Mouse (Mus musculus) embryonic facial prominence, embryonic 12.5 days (tissue): ENCODE measurements around the gene Map3k15. TPM values are rescaled to one million over a fixed set of nuclear protein-coding genes. Genes with fewer than 3 reads are reported as not detected.

ENCODE experiments used
- ATAC-seq: fragments of 200-750 bp; cut with Nextera tagmentation; 2 replicates; pipeline ENCODE4 v1.8.0; 2017; ENCODE audit not compliant: insufficient number of reproducible peaks, insufficient read depth, low FRiP score, low TSS enrichment
- H3K27ac ChIP-seq: fragments of 300-500 bp; sonication (generic); 2 replicates; pipeline ENCODE4 v1.5.1; 2016; ENCODE audit warnings: mild to moderate bottlenecking
- H3K27me3 ChIP-seq: fragments of 300-500 bp; sonication (generic); 2 replicates; pipeline ENCODE4 v1.6.1; 2016; ENCODE audit warnings: mild to moderate bottlenecking, moderate library complexity
- H3K36me3 ChIP-seq: fragments of 300-500 bp; sonication (generic); 2 replicates; pipeline ENCODE4 v1.6.1; 2016; ENCODE audit warnings: mild to moderate bottlenecking
- H3K4me1 ChIP-seq: fragments of 300-500 bp; sonication (generic); 2 replicates; pipeline ENCODE4 v1.6.1; 2016
- H3K4me2 ChIP-seq: fragments of 300-500 bp; sonication (generic); replicated peaks from 2 replicates; pipeline ENCODE4 v1.6.1; 2016; ENCODE audit warnings: mild to moderate bottlenecking, moderate library complexity
- H3K4me3 ChIP-seq: fragments of 300-500 bp; sonication (generic); 2 replicates; pipeline ENCODE4 v1.5.1; 2016; ENCODE audit warnings: mild to moderate bottlenecking
- H3K9ac ChIP-seq: fragments of 300-500 bp; sonication (generic); 2 replicates; pipeline ENCODE4 v1.6.1; 2016; ENCODE audit warnings: mild to moderate bottlenecking, moderate library complexity
- H3K9me3 ChIP-seq: fragments of 300-500 bp; sonication (generic); 2 replicates; pipeline ENCODE4 v1.6.1; 2016; ENCODE audit warnings: mild to moderate bottlenecking, moderate library complexity
- WGBS: fragments of 180-500 bp; shearing (Covaris S2); methylation state at CpG from one replicate; pipeline ENCODE4 v1.1.7; 2016; 5-methylcytosine and 5-hydroxymethylcytosine counted together
- polyA plus RNA-seq: library from polyadenylated mRNA; unstranded; fragments of >200 nt; fragmentation: Nextera tagmentation; extraction: Ambion mirVana; gene quantifications from 2 replicates; pipeline ENCODE4 v1.2.1, GENCODE M21; 2016

Map3k15 gene
- polyA plus RNA-seq, 1 experiment from 2014 or later: 0.14 TPM

- Histone ChIP-seq H3K27me3 (peaks cover 2% of the 10 kb centered on the region; the same call in 1 of the 2 replicates), H3K27ac (no peak overlapping the region), H3K4me3 (no peak overlapping the region), H3K4me2 (no peak overlapping the region), H3K9me3 (no peaks in the 10 kb centered on the region), H3K4me1 (no peaks in the 10 kb centered on the region), H3K9ac (no peak overlapping the region), H3K36me3 (no peaks in the 10 kb centered on the region)
- no peak for ATAC-seq
- 29% methylated on average over 5 of the region's 5 CpGs for WGBS
Observed at GRCm38 (mm10) chrX:159973730-159974129, 14.5 kb upstream of the Map3k15 start.

- H3K27ac ChIP-seq: no peak overlapping the region
- no peaks in the 10 kb centered on the region for H3K36me3 ChIP-seq
- no peak overlapping the region for H3K4me3 ChIP-seq
- no peak overlapping the region for H3K9ac ChIP-seq
- no peaks in the 10 kb centered on the region for H3K9me3 ChIP-seq
- H3K4me1 ChIP-seq: no peaks in the 10 kb centered on the region
- ATAC-seq: no peak
- no peaks in the 10 kb centered on the region; the same call in 1 of the 2 replicates for H3K27me3 ChIP-seq
- H3K4me2 ChIP-seq: no peak overlapping the region
- 74% methylated on average over 3 of the region's 3 CpGs for WGBS
Observed at GRCm38 (mm10) chrX:159976243-159976642, 12.0 kb upstream of the Map3k15 start.

- no peaks in the 10 kb centered on the region for H3K36me3 ChIP-seq
- H3K27me3 ChIP-seq: no peaks in the 10 kb centered on the region
- H3K9ac ChIP-seq: no peak overlapping the region
- H3K4me2 ChIP-seq: no peak overlapping the region
- no peak overlapping the region for H3K4me3 ChIP-seq
- no peak for ATAC-seq
- 89% methylated on average over 6 of the region's 6 CpGs for WGBS
- H3K9me3 ChIP-seq: no peaks in the 10 kb centered on the region
- H3K27ac ChIP-seq: no peak overlapping the region
- no peaks in the 10 kb centered on the region for H3K4me1 ChIP-seq
Observed at GRCm38 (mm10) chrX:159995808-159996207, 7.6 kb downstream of the Map3k15 start.

DNA sequence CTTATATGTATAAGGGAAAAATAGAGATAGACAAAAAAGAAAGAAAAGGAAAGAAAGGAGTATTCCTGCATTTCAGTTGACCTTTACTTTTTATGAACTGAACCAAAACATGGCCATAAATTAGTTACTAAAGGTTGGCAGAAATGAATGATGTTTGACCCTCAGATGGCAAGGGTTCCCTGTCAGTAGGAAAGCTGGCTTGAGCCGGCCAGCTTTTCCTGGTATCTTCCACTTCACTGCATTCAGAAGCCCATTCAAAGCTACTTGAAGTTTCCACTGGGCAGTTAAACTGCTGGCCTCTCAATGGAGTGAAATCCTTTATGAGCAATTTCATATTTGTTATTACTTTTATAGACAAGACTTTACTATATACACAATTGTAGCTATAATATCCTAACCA is 65.1 kb downstream of the Map3k15 start:
- Histone ChIP-seq H3K4me2 (no peak overlapping the region), H3K4me1 (no peaks in the 10 kb centered on the region), H3K4me3 (no peak overlapping the region), H3K9me3 (no peaks in the 10 kb centered on the region), H3K36me3 (no peaks in the 10 kb centered on the region), H3K27ac (no peak overlapping the region), H3K9ac (no peak overlapping the region), H3K27me3 (no peaks in the 10 kb centered on the region)
- 88% methylated on average over 1 of the region's 1 CpGs for WGBS
- no peak for ATAC-seq

DNA sequence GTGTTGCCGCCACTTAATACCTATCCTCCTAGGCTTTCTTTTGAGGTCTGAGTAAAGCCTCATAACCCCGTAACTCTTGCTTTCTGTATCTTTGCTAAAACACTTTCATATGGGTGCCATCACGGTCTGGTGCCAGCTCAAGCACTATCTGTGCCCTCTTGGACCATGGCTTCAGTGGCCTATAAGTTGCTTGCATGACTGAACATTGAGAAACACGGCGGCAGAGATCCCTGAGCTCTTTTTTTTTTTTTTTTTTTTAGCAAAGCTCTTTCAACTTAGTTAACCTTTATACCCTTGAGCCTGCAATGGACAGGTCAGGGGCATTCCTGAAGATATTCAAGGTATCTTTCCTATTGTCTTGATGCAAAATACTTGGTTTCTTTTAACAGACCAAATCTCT is 66.4 kb downstream of the Map3k15 start:
- Histone ChIP-seq H3K9me3 (no peaks in the 10 kb centered on the region), H3K27ac (no peak overlapping the region), H3K4me3 (no peak overlapping the region), H3K9ac (no peak overlapping the region), H3K36me3 (no peaks in the 10 kb centered on the region), H3K4me2 (no peak overlapping the region), H3K4me1 (no peaks in the 10 kb centered on the region), H3K27me3 (no peaks in the 10 kb centered on the region)
- no peak for ATAC-seq
- 84% methylated on average over 5 of the region's 5 CpGs for WGBS

GRCm38 (mm10) chrX:160091973-160092372 is 103.7 kb downstream of the Map3k15 start:
- Histone ChIP-seq H3K36me3 (no peaks in the 10 kb centered on the region), H3K27me3 (no peaks in the 10 kb centered on the region), H3K4me1 (no peaks in the 10 kb centered on the region), H3K4me3 (no peak overlapping the region), H3K27ac (no peak overlapping the region), H3K9me3 (no peaks in the 10 kb centered on the region), H3K4me2 (no peak overlapping the region), H3K9ac (no peak overlapping the region)
- WGBS: 66% methylated on average over 1 of the region's 1 CpGs
- no peak for ATAC-seq

GRCm38 (mm10) chrX:160107817-160108216 is 119.6 kb downstream of the Map3k15 start:
- Histone ChIP-seq H3K9ac (no peak overlapping the region), H3K4me1 (no peaks in the 10 kb centered on the region), H3K9me3 (no peaks in the 10 kb centered on the region), H3K27ac (no peak overlapping the region), H3K27me3 (no peaks in the 10 kb centered on the region), H3K36me3 (no peaks in the 10 kb centered on the region), H3K4me3 (no peak overlapping the region), H3K4me2 (no peak overlapping the region)
- WGBS: 67% methylated on average over 4 of the region's 4 CpGs
- no peak for ATAC-seq

- H3K9ac ChIP-seq: no peak overlapping the region
- H3K4me2 ChIP-seq: no peak overlapping the region
- H3K36me3 ChIP-seq: 0 out of 2 replicates have a peak, but pooled peaks cover 2% of the 10 kb centered on the region
- 81% methylated on average over 1 of the region's 1 CpGs for WGBS
- no peak for ATAC-seq
- H3K27ac ChIP-seq: no peak overlapping the region
- no peaks in the 10 kb centered on the region for H3K9me3 ChIP-seq
- H3K4me1 ChIP-seq: no peaks in the 10 kb centered on the region
- no peaks in the 10 kb centered on the region for H3K27me3 ChIP-seq
- H3K4me3 ChIP-seq: no peak overlapping the region
Observed at GRCm38 (mm10) chrX:160113777-160114176, 125.5 kb downstream of the Map3k15 start.

DNA sequence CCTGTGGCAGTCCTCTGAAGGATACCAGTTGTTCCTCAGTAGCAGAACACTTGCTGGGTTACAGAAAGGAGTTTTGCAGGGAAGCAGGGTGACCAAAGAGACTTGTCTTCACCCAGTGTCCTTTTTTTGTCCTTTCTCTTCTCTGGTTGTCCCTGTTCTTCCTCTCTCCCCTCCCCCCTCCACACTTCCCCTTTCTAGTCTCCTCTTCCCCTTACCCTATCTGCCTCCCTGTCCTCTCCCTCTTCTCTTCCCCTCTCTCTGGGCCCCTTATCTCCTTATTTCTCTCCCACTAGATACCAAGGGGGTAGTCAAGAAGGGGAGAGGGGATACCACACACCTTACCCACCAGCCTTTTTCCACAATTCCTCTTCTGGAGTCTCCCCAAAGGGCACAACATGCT is 127.8 kb downstream of the Map3k15 start:
- H3K9ac ChIP-seq: no peak overlapping the region
- no peak for ATAC-seq
- H3K27me3 ChIP-seq: no peaks in the 10 kb centered on the region
- H3K4me1 ChIP-seq: no peaks in the 10 kb centered on the region
- H3K27ac ChIP-seq: no peak overlapping the region
- no peaks in the 10 kb centered on the region for H3K9me3 ChIP-seq
- H3K36me3 ChIP-seq: 0 out of 2 replicates have a peak, but pooled peaks cover 5% of the 10 kb centered on the region
- no peak overlapping the region for H3K4me2 ChIP-seq
- H3K4me3 ChIP-seq: no peak overlapping the region

GRCm38 (mm10) chrX:160116658-160117057 is 128.4 kb downstream of the Map3k15 start:
- 83% methylated on average over 3 of the region's 3 CpGs for WGBS
- ATAC-seq: no peak
- no peaks in the 10 kb centered on the region for H3K4me1 ChIP-seq
- no peak overlapping the region for H3K4me2 ChIP-seq
- H3K9me3 ChIP-seq: no peaks in the 10 kb centered on the region
- H3K4me3 ChIP-seq: no peak overlapping the region
- H3K27ac ChIP-seq: no peak overlapping the region
- no peaks in the 10 kb centered on the region for H3K27me3 ChIP-seq
- H3K36me3 ChIP-seq: 0 out of 2 replicates have a peak, but pooled peaks cover 5% of the 10 kb centered on the region
- H3K9ac ChIP-seq: no peak overlapping the region

GRCm38 (mm10) chrX:160134136-160134843 is 146.1 kb downstream of the Map3k15 start:
- Histone ChIP-seq H3K27me3 (peaks cover 7% of the 10 kb centered on the region; the same call in 1 of the 2 replicates), H3K4me1 (peaks cover 6% of the 10 kb centered on the region; the same call in 1 of the 2 replicates), H3K4me3 (no peak overlapping the region), H3K4me2 (no peak overlapping the region), H3K27ac (no peak overlapping the region), H3K36me3 (no peaks in the 10 kb centered on the region), H3K9me3 (no peaks in the 10 kb centered on the region), H3K9ac (no peak overlapping the region)
- WGBS: 83% methylated on average over 11 of the region's 11 CpGs
- ATAC-seq: no peak

DNA sequence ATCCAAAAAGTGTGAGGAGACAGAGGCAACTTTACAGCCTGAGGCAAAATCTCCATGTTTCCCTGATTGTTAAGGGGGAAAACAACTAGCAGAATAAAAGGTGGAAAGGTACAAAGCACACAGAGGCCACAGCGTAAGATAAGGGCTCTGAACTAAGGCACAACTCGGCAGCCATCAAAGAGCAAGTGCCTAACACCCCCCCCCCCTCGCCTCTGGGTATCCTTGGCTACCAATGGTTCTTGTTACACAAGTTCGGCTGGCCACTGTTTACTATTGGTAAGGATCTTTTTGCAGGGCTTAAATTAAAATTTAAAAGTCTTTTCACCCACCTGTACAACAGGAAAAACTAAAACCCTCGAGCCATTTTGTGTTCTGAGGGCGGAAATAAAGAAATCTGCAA is 147.5 kb downstream of the Map3k15 start:
- Histone ChIP-seq H3K27me3 (peaks cover 7% of the 10 kb centered on the region; the same call in 1 of the 2 replicates), H3K27ac (no peak overlapping the region), H3K9me3 (no peaks in the 10 kb centered on the region), H3K4me2 (peak overlapping the region; percentile 61), H3K36me3 (no peaks in the 10 kb centered on the region), H3K4me1 (peaks cover 6% of the 10 kb centered on the region; the same call in 1 of the 2 replicates), H3K4me3 (0 out of 2 replicates have a peak overlapping the region, but pooled peaks have one; percentile 20), H3K9ac (no peak overlapping the region)
- 21% methylated on average over 6 of the region's 6 CpGs for WGBS
- no peak for ATAC-seq
